Mouse (Mus musculus) intestine, embryonic 15.5 days (tissue): Measurements from ENCODE around the gene Nsf. TPM values are rescaled to one million over a fixed set of nuclear protein-coding genes. Genes with fewer than 3 reads are reported as not detected.

ENCODE experiments used
- ATAC-seq: fragments of 200-750 bp; cut with Nextera tagmentation; 2 replicates; pipeline ENCODE4 v1.8.0; 2017; ENCODE audit warnings: moderate TSS enrichment, moderate library complexity
- H3K27ac ChIP-seq: fragments of 300-500 bp; sonication (generic); 2 replicates; pipeline ENCODE4 v1.5.1; 2015; ENCODE audit warnings: mild to moderate bottlenecking, inconsistent platforms
- H3K27me3 ChIP-seq: fragments of 300-500 bp; sonication (generic); replicated peaks from 2 replicates; pipeline ENCODE4 v1.6.1; 2015; ENCODE audit warnings: inconsistent platforms
- H3K36me3 ChIP-seq: fragments of 300-500 bp; sonication (generic); 2 replicates; pipeline ENCODE4 v1.6.1; 2015; ENCODE audit warnings: inconsistent platforms
- H3K4me1 ChIP-seq: fragments of 300-500 bp; sonication (generic); replicated peaks from 2 replicates; pipeline ENCODE4 v1.6.1; 2015; ENCODE audit warnings: inconsistent platforms
- H3K4me2 ChIP-seq: fragments of 300-500 bp; sonication (generic); replicated peaks from 2 replicates; pipeline ENCODE4 v1.6.1; 2015; ENCODE audit warnings: mild to moderate bottlenecking, inconsistent platforms
- H3K4me3 ChIP-seq: fragments of 300-500 bp; sonication (generic); replicated peaks from 2 replicates; pipeline ENCODE4 v1.5.1; 2015; ENCODE audit warnings: inconsistent platforms
- H3K9ac ChIP-seq: fragments of 300-500 bp; sonication (generic); 2 replicates; pipeline ENCODE4 v1.6.1; 2015; ENCODE audit warnings: inconsistent platforms
- H3K9me3 ChIP-seq: fragments of 300-500 bp; sonication (generic); 2 replicates; pipeline ENCODE4 v1.6.1; 2016; ENCODE audit warnings: inconsistent platforms
- WGBS: fragments of 180-500 bp; shearing (Covaris S2); methylation state at CpG from one replicate; pipeline ENCODE4 v1.1.7; 2015; 5-methylcytosine and 5-hydroxymethylcytosine counted together
- polyA plus RNA-seq: library from polyadenylated mRNA; unstranded; fragments of >200 nt; fragmentation: Nextera tagmentation; extraction: Ambion mirVana; gene quantifications from 2 replicates; pipeline ENCODE4 v1.2.1, GENCODE M21; 2015

Nsf gene
- polyA plus RNA-seq, 1 experiment from 2014 or later: 47.9 TPM

DNA sequence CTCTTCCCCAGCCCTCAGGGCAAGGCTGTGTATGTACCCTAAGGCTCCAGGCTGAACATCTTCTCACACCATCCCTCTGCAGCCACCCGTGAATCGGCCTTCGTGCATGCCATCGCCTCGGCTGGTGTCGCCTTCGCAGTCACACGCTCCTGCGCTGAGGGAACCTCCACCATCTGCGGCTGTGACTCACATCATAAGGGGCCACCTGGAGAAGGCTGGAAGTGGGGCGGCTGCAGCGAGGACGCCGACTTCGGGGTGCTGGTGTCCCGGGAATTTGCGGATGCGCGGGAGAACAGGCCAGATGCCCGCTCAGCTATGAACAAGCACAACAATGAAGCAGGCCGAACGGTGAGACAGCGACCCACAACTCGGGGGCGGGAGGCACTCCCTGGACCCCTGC is 142.6 kb downstream of the Nsf start:
- peaks cover 59% of the 10 kb centered on the region for H3K27me3 ChIP-seq
- no peak overlapping the region for H3K4me3 ChIP-seq
- 67% methylated on average over 25 of the region's 25 CpGs for WGBS
- peaks cover 21% of the 10 kb centered on the region for H3K4me1 ChIP-seq
- no peak overlapping the region for H3K4me2 ChIP-seq
- H3K9ac ChIP-seq: no peak overlapping the region
- H3K36me3 ChIP-seq: no peaks in the 10 kb centered on the region
- H3K27ac ChIP-seq: no peak overlapping the region
- H3K9me3 ChIP-seq: no peaks in the 10 kb centered on the region
- ATAC-seq: no peak

DNA sequence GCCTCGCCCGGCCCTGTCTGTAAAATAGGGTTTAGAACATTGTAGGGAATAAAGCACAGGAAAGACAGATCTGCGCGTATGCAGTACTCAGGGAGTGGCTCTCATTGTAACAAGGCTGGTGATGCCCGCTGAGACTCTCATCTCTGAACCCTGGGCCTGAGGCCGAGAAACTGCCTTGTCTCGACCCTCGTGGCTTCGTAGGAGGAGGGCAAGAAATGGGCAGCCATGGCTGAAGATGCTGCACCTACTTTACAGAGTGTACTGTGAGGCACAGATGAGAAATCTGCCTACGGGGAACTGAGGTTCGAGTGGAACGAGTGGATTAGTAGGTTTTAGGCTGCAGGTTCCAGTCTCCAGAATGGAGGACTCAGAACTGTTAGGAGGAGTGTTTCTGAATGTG is 143.2 kb downstream of the Nsf start:
- Histone ChIP-seq H3K4me1 (peaks cover 20% of the 10 kb centered on the region), H3K36me3 (no peaks in the 10 kb centered on the region), H3K27ac (no peak overlapping the region), H3K27me3 (peaks cover 62% of the 10 kb centered on the region), H3K4me2 (peak overlapping the region; percentile 99), H3K9me3 (no peaks in the 10 kb centered on the region), H3K9ac (0 out of 2 replicates have a peak overlapping the region, but pooled peaks have one; percentile 50), H3K4me3 (peak overlapping the region; percentile 60)
- WGBS: 20% methylated on average over 12 of the region's 12 CpGs
- no peak for ATAC-seq

DNA sequence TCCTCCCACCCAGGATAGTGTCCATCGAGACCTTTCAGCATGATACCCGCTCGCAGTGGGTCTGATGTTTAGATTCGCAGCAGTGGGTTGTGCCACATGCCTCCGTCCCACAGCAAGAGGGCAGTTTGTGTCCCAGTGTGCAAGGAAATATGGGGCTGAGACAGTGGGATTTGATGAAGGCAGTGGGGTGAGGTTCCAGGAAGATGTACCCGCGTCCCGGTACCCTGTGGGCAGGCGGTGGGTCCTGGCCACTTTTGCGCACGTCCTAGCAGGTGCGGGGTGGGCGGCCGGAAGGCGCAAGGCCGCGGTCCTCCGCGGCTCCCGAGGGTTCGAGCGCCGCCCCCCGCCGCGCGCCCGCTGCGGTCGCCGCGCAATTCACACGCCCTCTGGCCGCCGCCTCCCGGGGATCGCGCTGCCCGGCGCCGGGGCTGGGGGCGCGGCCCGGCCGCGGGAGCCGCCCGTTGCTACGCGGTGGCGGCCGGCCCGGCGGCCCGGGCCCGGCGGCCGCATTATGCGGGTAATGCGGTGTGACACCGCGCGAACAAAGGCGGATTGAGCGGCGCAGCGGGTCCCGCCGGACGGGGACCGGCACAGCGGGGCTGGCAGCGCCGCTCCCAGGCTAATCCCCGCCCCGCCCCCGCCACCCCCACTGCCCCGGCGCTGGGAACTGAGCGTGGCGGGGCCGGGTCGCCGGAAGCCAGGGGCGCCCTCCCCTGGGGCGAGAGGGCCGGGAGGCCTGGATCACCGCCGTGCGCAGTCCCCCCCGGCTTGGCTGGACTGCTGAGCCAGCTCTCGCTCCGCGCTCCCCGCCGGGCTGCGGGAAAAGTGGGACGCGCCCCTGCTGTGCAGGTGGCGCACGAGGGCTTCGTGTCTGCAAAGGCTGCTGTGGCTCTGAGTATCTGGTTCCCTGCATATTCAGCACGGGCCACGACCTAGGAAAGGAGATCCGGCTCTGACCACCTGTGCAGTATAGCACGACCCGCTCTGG is 144.0 kb downstream of the Nsf start:
- peak overlapping the region; percentile 50 for H3K9ac ChIP-seq
- WGBS: under 1% methylated on average over 97 of the region's 107 CpGs
- H3K4me2 ChIP-seq: peak overlapping the region; percentile 99
- peaks cover 68% of the 10 kb centered on the region for H3K27me3 ChIP-seq
- peak overlapping the region; percentile 60 for H3K4me3 ChIP-seq
- 0 out of 2 replicates have a peak, but pooled peaks cover 5% of the 10 kb centered on the region for H3K9me3 ChIP-seq
- H3K4me1 ChIP-seq: peaks cover 19% of the 10 kb centered on the region
- H3K27ac ChIP-seq: no peak overlapping the region
- ATAC-seq: peak; percentile 42
- H3K36me3 ChIP-seq: no peaks in the 10 kb centered on the region

DNA sequence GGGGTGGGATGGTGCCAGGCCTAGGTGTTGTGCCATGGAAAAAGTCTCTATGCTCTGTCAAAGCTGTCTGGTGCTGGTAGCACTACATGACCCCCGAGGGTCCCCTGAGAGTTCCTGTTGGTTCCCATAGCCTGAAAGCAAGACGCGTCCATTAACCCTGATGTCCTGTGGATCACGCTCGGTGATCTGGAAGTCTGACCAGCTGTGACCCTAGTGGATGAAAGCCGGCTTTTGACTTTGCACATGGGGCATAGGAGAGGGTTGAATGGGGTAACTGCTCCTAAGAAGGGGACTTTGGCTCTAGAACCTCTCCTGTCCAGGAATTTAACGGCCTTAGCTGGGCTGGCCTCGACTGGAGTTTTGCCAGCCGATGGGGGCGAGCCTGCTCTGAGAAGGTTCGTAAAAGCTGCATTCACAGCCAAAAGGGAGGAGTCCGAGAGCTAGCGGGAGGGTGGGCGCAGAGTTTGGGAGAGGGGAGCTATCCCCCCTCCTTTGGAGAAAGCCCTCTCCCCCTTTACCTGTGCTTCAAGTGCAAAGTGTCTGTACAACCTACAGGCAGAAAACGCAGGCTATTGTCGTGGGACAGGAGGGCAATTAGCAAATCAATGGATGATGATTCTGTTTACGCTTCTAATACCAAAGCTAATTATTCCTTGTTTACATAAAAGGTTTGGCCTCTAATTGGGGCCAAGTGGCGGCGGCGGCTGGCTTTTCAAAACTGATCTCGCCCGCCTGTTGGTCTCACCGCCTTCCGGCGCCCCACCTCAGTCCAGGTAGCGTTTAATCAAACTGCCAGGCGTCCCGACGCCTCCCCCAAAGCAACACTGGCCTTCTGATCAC is 144.9 kb downstream of the Nsf start:
- Histone ChIP-seq H3K9me3 (0 out of 2 replicates have a peak, but pooled peaks cover 5% of the 10 kb centered on the region), H3K36me3 (no peaks in the 10 kb centered on the region), H3K27ac (no peak overlapping the region), H3K27me3 (peaks cover 68% of the 10 kb centered on the region), H3K9ac (peak overlapping the region; percentile 50; the same call in 1 of the 2 replicates), H3K4me3 (peak overlapping the region; percentile 60), H3K4me2 (peak overlapping the region; percentile 99), H3K4me1 (peaks cover 19% of the 10 kb centered on the region)
- WGBS: 5% methylated on average over 29 of the region's 29 CpGs
- ATAC-seq: no peak

DNA sequence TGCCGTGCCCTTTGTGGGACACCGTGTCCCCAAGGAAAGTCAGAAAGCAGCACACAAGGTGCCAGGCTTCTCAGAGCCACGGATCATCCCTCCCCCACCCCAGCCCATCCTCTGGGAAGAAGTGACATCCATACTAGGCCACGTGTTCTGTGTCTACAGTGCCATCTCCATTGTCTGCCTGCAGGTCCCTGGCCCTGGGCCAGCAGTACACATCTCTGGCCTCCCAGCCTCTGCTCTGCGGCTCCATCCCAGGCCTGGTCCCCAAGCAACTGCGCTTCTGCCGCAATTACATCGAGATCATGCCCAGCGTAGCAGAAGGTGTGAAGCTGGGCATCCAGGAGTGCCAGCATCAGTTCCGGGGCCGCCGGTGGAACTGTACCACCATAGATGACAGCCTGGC is 145.9 kb downstream of the Nsf start:
- Histone ChIP-seq H3K9me3 (0 out of 2 replicates have a peak, but pooled peaks cover 5% of the 10 kb centered on the region), H3K4me1 (peaks cover 19% of the 10 kb centered on the region), H3K4me3 (no peak overlapping the region), H3K36me3 (no peaks in the 10 kb centered on the region), H3K9ac (no peak overlapping the region), H3K27ac (no peak overlapping the region), H3K4me2 (no peak overlapping the region), H3K27me3 (peaks cover 68% of the 10 kb centered on the region)
- 36% methylated on average over 12 of the region's 12 CpGs for WGBS
- ATAC-seq: 0 out of 2 replicates have a peak, but pooled peaks have one; percentile 20

DNA sequence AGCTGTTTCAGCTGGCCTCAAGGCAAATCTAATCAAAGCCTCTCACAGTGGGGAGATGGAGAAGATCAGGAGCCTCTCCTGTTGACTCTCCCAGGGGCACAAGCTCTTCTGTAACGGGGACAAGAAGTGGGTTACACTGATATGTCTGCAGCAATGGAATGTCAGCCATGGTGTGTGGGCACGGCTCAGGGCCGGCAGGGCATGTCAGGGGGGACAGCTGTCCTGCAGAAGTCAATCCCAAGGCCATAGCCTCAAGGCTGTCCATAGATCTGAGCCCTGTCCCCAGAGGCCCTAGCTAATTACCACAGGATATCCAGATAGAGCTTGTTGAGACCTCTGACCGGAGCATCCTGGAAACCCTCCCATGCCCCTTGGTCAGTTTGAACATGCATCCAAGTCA is 149.1 kb downstream of the Nsf start:
- ATAC-seq: no peak
- Histone ChIP-seq H3K9me3 (0 out of 2 replicates have a peak, but pooled peaks cover 5% of the 10 kb centered on the region), H3K36me3 (no peaks in the 10 kb centered on the region), H3K4me2 (no peak overlapping the region), H3K9ac (no peak overlapping the region), H3K27ac (no peak overlapping the region), H3K27me3 (peaks cover 40% of the 10 kb centered on the region), H3K4me1 (peaks cover 20% of the 10 kb centered on the region), H3K4me3 (no peak overlapping the region)
- 76% methylated on average over 4 of the region's 4 CpGs for WGBS

DNA sequence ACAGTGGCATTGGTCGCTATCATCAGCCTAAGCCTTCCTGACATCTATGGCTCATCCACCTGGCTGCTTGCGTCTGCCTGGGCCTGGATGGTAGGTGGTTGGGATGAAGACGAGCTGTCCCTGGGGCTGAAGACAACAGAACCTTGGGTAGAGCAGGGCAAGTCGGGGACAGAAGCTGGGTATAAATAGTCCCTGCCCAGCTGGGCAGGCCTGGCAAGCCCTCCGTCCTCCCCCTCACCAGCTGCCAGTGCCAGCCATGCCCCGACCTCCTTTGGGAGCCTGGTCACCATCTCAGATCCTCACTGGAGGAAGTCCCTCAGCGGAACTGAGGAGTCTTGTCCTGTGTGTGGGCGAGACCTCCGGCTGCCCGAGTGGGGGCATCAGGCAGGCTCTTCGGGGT is 149.7 kb downstream of the Nsf start:
- no peak overlapping the region for H3K9ac ChIP-seq
- peaks cover 34% of the 10 kb centered on the region for H3K27me3 ChIP-seq
- ATAC-seq: no peak
- WGBS: 84% methylated on average over 11 of the region's 11 CpGs
- no peak overlapping the region for H3K27ac ChIP-seq
- H3K36me3 ChIP-seq: no peaks in the 10 kb centered on the region
- no peak overlapping the region for H3K4me3 ChIP-seq
- H3K9me3 ChIP-seq: 0 out of 2 replicates have a peak, but pooled peaks cover 5% of the 10 kb centered on the region
- peaks cover 13% of the 10 kb centered on the region for H3K4me1 ChIP-seq
- H3K4me2 ChIP-seq: no peak overlapping the region

DNA sequence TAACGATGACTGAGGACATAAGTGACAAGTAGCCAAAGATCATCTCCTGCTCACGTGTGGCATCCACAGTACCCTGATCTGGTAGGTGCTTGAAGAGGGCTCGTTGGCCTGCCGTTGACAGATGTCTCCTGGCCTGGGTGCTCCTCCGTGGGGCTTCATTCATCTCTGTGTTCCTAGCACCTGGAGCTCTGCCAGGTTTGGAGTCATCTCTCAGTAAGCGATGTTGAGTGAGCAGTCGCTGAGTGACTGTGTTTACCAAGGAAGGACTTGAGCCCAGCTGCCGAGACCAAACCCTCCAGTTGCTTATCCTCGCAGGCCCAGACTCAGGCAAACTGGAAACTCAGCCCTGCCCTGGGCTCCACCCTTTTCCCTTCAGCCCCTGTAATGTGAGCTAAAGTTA is 152.7 kb downstream of the Nsf start:
- H3K9ac ChIP-seq: no peak overlapping the region
- peaks cover 8% of the 10 kb centered on the region; the same call in 1 of the 2 replicates for H3K4me1 ChIP-seq
- ATAC-seq: no peak
- WGBS: 43% methylated on average over 9 of the region's 9 CpGs
- H3K4me3 ChIP-seq: no peak overlapping the region
- H3K9me3 ChIP-seq: 0 out of 2 replicates have a peak, but pooled peaks cover 5% of the 10 kb centered on the region
- H3K4me2 ChIP-seq: no peak overlapping the region
- no peaks in the 10 kb centered on the region for H3K36me3 ChIP-seq
- peaks cover 23% of the 10 kb centered on the region for H3K27me3 ChIP-seq
- no peak overlapping the region for H3K27ac ChIP-seq

DNA sequence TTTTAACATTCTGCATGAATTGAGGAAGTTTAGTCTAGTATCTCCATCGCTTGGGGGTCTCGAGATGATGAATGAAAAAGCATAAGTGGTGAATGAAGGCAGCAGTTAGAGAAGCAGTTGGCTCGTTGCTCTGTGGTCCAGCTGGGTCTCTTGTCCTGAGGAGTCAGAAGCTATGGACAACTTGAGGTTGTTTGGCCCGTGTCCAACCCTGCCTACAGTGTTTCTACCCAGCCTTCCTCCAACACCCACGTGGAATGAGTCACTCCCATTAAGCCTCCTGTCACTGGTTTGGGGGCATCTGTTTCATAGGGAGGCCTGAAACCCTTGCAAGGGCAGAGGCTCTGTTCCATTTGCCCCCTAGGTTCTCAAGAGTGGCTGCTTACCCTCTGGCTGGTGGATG is 163.9 kb downstream of the Nsf start:
- H3K27ac ChIP-seq: no peak overlapping the region
- no peak for ATAC-seq
- H3K36me3 ChIP-seq: no peaks in the 10 kb centered on the region
- H3K9ac ChIP-seq: no peak overlapping the region
- H3K4me3 ChIP-seq: no peak overlapping the region
- no peaks in the 10 kb centered on the region for H3K4me1 ChIP-seq
- no peak overlapping the region for H3K4me2 ChIP-seq
- H3K9me3 ChIP-seq: no peaks in the 10 kb centered on the region
- WGBS: 61% methylated on average over 5 of the region's 5 CpGs
- peaks cover 28% of the 10 kb centered on the region for H3K27me3 ChIP-seq

DNA sequence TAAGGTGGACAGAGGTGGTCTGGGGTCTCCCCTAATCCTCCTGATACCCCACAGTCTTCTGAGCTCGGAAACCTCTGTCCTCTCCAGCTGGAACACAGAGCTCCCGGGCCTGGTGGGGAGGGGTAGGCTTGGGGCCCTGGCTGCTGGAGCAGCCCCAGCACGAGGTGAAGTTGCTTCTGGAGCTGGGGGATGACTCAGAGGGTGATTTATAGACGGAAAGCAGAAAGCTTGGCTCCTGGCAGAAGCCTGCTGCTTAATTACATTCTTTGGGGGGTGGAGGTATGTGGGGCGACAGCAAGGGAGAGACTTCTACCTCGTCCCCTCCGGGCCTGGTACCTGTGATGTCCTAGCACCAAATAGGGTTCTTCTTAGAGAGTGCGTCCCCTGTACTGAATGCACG is 173.7 kb downstream of the Nsf start:
- no peak overlapping the region for H3K27ac ChIP-seq
- no peaks in the 10 kb centered on the region for H3K9me3 ChIP-seq
- no peaks in the 10 kb centered on the region for H3K36me3 ChIP-seq
- peaks cover 38% of the 10 kb centered on the region for H3K27me3 ChIP-seq
- no peak for ATAC-seq
- no peak overlapping the region for H3K9ac ChIP-seq
- no peak overlapping the region for H3K4me2 ChIP-seq
- 32% methylated on average over 9 of the region's 9 CpGs for WGBS
- H3K4me1 ChIP-seq: peaks cover 5% of the 10 kb centered on the region
- H3K4me3 ChIP-seq: no peak overlapping the region

DNA sequence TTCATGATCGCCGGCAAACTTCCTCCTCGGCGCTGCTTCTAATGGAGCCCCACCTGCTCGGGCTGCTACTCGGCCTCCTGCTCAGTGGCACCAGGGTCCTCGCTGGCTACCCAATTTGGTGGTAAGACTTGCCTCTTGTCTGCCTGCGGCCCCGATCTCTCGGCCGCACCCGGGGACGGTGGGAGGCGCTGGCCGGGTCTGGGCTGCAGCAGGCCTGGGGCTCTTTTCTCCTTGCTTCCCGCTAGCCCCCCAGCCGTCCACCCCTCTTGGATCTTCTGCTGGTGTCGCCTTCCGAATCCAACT is 179.7 kb downstream of the Nsf start:
- peak overlapping the region; percentile 31 for H3K4me3 ChIP-seq
- H3K27me3 ChIP-seq: peaks cover 84% of the 10 kb centered on the region
- peak overlapping the region; percentile 61 for H3K4me2 ChIP-seq
- H3K27ac ChIP-seq: no peak overlapping the region
- no peaks in the 10 kb centered on the region for H3K9me3 ChIP-seq
- peaks cover 21% of the 10 kb centered on the region for H3K4me1 ChIP-seq
- H3K36me3 ChIP-seq: no peaks in the 10 kb centered on the region
- under 1% methylated on average over 19 of the region's 19 CpGs for WGBS
- no peak overlapping the region for H3K9ac ChIP-seq
- ATAC-seq: 0 out of 2 replicates have a peak, but pooled peaks have one; percentile 23
